Mouse (Mus musculus): ENCODE measurements around the gene Smurf1.

The Smurf1 gene

DNA sequence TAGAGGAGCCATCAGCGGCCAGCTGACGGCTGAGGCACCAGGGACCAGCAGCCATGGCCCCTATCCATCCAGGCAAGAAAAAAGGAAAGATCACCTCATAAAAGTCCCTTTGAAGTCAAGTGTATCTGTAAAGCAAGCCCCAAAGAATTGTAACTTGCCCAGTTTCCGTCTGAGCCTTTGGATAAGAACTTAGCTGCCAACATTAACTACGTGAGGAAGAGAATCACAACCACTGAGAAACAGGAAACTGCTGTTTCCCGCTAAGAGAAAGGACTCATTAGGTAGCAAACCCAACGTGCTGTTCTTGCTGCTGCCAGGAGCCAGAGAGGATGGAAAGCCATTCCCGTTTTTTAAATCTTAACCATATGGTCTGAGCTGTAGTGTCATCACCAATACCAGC is 94.9 kb downstream of the Smurf1 start:
- DNase-seq (ENCODE audit: low spot score), result no peak

DNA sequence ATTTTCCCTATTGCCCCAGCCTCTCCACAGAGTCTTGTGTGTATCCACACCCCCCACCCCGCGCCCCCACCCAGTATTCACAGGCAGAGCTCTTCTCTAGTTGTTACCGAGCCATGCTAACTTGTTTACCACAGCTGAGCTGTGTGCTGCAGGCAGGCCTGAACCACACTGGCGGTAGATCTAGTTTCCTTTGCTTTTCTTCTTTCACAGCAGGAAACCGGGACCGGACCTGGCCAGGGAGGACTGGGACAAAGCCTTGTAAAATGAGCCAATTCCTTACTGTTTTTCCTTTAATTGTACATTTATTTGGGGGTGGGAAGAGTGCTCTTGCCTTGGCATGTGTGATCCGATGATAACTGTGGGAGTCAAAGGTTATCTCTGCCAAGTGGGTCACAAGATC is 96.2 kb downstream of the Smurf1 start:
- DNase-seq (ENCODE audit: low spot score), result no peak

DNA sequence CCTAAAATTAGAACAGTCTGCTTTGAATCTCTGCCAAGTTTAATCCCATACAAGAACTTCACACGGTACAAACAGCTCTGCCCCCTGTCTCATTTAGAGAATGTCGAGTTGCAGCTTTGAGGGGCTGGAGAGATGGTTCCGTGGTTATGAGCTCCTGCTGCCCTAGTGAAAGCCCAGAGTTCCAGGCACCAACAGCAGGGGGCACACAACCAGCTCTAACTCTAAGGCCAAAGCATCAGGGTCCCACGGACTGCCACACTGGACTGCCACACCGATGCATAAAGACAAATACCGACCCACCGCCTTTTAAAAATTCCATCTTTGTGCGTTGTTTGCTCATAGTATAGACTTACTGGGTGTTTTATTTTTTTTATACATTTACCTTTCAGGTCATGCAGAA is 98.7 kb downstream of the Smurf1 start:
- no peak for DNase-seq (ENCODE audit: low spot score)

DNA sequence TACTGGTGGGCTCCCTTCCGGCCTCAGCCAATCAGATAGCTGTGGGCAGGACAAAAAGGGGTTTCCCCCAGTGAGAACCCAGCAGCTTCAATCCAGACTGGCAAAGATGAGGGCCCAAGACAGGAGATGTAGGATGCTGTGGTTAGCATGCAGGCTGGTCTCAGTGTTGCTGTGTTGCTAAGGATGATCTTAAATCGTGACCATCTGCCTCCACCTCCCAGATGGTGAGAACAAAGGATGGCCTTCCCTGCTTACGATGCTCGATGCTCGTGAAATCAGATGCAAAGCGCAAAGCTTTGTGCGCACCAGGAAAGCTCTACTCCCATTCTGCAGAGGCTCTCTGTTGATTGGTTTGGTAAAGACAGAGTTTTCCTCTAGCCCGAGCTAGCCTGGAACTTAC is 104.7 kb downstream of the Smurf1 start:
- no peak for DNase-seq (ENCODE audit: low spot score)

DNA sequence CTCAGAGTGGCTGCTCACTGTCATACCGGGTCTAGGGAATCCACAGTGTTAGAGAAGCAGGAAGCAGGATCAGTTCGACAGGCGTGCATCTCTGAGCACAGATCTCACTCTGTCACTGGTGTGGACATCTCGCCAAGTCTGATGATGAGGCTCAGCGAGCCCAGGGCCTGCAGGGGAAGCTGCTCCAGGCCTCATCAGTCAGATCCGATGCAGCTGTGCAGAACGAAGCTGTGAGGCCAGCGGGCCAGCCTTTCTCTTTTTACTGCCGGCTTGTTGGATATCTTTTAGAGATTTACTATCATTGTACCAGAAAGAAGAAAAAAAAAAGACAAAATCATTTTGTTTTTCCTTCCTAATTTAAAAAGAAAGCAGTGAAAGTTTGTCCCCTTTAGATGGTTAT is 106.4 kb downstream of the Smurf1 start:
- DNase-seq (ENCODE audit: low spot score), result no peak

DNA sequence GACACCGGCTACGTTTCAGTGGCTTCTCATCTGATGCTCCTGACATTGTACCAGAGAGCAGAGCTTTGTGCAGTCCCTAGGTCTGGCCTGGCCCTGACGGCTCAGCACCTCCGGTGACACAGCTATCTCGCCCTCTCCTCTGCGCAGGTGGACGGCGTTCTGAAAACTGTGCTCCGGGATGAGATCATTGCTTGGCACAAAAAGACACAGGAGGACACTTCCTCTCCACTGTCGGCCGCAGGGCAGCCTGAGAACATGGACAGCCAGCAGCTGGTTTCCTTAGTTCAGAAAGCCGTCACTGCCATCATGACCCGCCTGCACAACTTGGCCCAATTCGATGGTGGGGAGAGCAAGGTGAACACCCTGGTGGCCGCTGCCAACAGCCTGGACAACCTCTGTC is 107.1 kb downstream of the Smurf1 start:
- DNase-seq (ENCODE audit: low spot score), result no peak

DNA sequence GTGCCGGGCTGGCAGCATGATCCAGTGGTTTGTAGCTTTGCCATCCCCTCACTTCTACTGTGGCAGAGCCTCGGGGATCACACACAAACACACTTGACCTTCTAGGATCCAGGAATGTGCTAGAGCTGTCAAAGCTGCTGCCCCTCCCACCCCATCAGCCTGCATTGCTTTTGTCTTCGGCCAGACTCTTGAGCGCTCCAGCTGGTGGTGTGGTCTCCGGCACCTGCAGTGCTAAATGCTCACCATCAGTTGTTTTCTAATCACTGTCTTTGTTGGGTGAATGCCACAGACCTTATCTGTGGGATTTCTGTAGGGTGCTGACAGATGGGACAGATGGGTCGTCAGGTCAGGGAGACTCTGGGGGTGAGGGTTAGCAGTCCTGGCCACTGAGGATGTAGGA is 109.7 kb downstream of the Smurf1 start:
- no peak for DNase-seq (ENCODE audit: low spot score)

DNA sequence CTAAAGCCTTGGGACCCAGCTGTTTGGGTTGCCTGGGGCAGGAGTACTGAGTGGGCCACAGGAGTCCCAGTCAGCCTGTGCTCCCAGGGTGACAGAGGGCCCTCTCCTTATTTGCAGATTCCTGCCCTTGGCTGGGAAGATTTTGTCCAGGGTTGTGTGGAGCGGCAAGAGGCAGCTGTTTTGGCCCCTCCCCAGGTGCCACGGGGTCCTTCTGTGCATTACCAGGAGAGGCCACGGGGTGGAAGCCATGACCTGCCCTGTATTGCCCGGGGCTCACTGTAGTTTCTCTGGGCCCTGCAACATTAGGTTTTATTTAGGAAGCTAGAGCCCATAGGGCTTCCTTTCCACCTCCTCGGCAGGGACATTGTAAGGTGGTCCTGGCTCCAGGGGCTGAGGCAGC is 111.7 kb downstream of the Smurf1 start:
- DNase-seq (ENCODE audit: low spot score), result no peak

DNA sequence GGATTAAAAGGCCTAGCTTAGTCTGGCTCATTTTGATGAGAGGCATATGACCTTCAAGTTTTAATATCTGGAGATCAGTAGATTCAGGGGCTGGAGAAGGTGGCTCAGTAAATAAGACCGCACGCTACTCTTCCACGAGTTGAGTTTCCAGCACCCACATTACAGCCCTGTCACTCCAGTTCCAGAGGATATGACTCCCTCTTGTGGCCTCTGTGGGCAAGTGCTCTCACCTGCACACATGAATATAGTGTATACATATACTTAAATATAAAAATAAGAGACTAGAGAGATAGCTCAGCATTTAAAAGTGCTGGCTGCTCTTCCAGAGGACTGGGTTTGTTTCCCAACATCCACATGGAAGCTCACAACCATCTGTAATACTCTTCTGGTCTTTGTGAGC is 113.8 kb downstream of the Smurf1 start:
- DNase-seq (ENCODE audit: low spot score), result no peak

DNA sequence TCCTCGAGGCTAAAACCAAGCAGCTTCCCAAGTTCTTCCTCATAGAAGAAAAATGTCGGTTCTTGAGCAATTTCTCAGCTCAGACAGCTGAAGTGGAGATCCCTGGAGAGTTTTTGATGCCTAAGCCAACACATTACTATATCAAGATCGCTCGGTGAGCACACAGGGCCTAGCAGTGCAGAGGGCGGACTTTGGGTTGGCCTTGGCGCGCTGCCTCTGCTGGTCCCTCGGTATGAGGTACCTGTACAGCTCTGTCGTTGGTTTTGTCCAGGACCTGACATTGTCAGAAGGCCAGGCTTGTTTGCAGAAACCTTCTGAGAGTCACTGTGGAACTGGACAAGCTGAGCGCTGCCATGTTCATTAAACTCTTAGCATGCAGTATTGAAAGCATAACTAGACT is 115.7 kb downstream of the Smurf1 start:
- no peak for DNase-seq (ENCODE audit: low spot score)

DNA sequence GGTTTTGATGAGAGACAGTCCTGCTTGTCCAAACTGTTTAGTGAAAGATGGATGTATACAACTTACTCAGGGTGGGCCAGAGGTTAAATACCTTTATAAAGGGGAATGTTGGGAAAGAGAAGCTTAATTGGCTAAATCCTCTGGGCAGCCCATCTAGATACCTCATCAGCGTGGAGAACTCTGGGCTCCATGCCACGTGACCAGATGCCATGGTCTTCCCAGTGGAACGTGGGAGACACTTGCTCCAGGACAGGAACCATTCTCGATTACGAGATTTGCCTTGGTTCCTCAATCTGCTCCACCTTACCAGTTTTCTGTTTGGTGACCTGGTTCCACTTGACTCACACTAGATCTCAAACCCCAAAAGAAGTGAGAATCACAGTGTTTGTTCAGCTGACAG is 116.9 kb downstream of the Smurf1 start:
- no peak for DNase-seq (ENCODE audit: low spot score)

DNA sequence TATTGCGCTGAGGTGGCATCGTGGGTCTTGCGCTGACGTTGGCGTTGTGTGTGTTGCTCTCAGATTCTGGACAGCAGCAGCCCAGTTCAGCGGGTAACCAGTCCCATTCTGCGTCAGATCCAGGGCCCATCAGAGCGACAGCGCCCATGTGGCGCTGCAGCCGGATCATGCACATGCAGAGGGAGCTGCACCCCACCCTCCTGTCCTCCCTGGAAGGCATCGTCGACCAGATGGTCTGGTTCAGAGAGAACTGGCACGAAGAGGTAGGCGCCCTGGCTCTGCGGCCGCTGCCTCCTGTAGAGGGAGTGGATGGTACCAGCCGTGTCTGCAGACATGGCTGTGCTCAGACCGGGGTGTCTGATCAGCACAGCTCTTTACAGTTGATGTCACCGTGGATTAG is 120.3 kb downstream of the Smurf1 start:
- no peak for DNase-seq (ENCODE audit: low spot score)

DNA sequence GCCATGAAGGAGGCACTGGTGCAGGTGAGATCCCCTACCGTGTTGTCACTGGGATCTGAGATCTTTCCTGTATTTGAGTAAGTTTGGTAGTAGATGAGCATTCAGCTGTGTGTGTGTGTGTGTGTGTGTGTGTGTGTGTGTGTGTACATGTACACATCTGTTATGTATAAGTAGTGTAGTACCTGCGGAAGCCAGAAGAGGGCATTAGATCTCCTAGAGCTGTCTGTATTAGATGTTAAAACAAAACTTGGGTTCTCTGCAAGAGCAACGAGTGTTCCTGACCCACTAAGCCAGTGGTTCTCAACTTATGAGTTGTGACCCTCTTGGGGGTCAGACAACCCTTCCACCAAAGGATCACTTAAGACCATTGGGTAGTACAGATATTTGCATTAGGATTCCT is 129.5 kb downstream of the Smurf1 start:
- DNase-seq (ENCODE audit: low spot score), result no peak

DNA sequence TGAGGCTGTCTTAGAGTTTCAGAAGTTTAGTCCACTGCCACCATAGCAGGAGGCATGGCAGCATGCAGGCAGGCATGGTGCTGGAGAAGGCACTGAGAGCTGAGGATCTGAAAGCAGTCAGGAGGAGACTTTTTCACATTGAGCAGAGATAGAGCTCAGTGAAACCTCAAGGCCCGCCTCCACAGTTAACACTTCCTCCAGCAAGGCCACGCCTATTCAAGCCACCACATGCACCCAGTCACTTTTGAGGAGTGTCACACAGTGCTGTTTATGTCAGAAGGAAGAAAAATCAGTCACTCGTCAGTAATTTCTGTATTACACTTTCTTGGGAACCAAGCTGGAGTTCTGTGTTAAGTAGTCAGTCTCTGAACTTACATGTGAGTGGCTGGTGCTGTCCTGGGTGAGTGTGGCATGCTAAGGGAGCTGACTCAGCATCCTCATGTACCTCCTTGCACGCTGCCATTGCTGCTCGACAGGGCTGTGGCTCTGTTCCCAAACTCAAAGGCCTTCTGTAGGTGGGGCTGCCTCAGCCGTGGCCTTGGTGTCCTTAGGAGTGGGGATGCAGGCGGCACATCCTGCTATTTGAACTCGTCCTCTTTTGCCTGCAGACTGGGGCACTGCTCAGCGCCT is 133.7 kb downstream of the Smurf1 start:
- DNase-seq (ENCODE audit: low spot score), result no peak

DNA sequence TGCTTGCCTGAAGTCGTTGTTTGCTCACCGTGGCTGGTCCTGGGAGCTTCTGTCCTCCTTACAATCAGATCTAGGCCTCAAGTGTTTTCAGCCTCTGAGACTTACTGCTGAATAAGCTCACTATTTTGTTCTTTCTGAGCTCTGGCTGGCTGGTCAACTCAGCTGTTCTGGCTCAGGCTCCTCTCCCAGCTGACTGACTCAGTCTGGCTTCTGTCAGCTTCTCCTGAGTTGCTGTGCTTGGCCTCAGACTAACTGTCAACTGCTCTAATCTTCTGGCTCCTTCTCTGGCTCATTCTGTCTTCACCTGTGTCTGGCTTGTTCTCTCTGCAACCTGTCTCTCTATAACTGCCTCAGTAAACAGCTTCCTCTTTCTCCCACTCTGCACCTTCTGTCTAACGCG is 136.0 kb downstream of the Smurf1 start:
- DNase-seq (ENCODE audit: low spot score), result no peak

DNA sequence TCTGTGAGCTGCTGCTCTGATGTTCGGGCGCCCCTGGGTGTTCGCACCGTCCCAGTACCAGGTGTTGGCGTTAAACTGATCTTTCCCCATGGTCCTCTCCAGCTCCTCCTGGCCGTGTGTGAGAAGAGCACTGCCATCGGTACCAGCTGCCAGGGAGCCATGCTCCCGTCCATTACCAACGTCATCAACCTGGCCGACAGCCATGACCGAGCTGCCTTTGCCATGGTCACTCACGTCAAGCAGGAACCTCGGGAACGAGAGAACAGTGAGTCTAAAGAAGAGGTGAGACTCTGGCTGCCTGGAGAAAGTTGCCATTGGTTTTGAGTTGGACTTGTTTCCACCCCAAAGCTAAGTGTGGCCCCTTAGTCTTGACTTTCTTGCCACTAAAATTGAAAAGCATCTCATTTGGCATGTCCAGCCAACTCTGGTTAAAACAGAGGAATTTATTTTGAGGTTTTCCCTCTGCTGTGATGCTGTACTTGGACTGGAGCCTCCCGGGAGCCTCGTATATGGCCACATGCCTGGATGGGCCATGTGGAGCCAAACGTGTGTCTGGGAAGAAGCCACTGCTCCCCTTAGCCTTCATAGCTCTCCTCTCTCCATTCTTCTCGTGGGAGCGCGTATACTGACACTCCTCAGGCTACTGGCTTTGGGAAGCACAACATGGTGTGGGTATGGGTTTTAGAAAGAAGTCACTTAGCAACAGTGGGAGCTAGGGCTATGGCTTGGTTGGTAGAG is 137.1 kb downstream of the Smurf1 start:
- DNase-seq (ENCODE audit: low spot score), result no peak

Measured in urinary bladder, postnatal 14 days (tissue).